Mouse (Mus musculus) brain, embryonic 18.5 days (tissue): ENCODE results near the gene Nop10.
"Not testable (repeated sequence)": the region's sequence is repeated elsewhere in the genome, so short reads cannot be mapped to it uniquely, and the experiment has no call there.

ENCODE experiments used
- DNase-seq: peaks from one replicate; pipeline ENCODE4 v3.0.0-alpha.2; 2012; ENCODE audit warnings: low read depth, low spot score

Nop10 gene

DNA sequence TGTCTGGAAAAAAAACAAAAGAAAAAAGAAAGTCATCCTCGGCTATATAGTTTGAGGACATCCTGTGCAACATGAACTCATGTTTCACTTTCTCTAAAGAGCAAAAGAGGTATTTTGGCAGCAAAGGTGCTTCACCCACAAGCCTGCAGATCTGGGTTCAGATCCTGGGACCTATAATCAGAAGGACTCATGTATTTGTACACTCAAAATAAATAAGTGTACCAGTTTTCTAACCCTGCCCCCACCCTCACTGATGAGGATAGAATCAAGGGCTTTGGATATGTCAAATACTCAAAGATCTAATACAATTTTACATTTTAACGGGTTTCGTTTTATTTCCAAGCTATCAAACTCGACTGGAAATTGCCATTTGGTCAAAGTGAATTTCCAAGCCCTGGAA is 2.6 kb downstream of the Nop10 start:
- no peak for DNase-seq

DNA sequence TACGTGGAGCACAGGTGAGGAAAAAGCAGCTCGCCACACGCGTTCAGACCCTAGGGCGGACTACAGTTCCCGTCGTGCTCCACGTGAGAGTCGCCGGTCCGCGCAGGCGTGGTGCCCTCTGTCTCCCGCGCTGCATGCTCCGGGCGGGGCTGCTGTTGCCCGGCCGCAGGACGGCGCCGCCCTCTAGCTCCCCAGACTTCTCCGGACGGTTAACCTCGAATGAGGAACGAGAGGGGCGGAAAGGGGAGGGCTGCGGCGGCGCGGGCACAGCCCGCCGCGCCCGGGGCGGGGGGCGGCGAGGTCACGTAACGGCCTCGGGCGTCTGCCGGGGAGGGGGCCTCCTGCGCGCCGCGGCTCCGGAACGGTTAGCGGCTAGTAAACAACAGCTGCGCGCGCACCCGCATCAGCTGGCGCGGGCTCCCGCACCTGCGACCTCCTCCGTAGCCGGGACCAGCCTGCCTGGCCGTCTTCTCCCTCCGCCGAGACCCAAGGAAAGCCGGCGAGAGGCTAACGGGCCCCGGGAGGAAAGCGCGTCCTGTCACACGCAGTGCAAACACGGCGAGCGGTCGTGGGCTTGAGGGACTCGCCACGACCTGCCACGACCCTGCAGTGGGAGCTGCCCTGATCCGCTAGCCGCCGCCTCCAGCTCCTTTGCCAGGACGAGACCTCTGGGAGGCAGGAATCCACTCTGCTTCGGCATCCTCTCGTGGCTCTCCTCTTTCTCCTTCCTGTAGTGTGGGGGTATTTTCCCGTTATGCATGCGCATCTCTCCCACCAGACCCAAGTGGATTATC is 3.9 kb downstream of the Nop10 start, which contains the start of gene Slc12a6:
Gene Slc12a6 (plus strand): TSS at position 378 of the 794 bp plus-strand sequence.
- peak; percentile 71 for DNase-seq

DNA sequence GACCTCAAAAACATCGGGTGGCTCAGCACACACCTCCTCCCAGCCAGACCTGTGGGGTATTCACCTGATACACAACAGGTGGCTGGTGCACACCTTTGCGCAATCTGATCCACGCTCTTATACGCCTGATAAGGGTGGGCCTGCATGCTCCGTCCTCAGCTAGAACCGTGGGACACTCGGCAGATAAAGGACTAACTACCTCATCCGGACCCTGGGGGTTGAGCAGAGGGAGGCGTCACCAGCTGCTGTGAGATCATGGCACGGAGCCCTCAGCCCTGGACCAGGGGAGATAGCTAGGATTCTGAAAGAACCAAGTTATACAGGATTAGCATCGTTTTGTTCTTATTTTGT is 4.5 kb downstream of the Nop10 start, which contains the start of gene Gm21985:
Gene Gm21985 (plus strand): TSS at position 73 of the 351 bp plus-strand sequence.
- no peak for DNase-seq

DNA sequence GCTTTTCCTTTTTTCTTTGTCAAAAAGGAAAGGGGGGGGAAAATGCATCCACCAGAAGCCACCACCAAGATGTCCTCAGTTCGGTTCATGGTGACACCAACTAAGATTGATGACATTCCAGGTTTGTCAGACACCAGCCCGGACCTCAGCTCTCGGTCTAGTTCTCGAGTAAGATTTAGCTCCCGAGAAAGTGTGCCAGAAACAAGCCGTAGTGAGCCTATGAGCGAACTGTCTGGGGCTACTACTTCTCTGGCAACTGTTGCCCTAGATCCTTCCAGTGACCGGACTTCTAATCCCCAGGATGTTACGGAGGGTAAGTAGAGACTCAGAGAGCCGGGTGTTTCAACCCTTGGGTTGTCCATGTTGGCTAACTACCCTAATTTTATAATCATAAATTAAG is 5.1 kb downstream of the Nop10 start:
- DNase-seq: no peak

DNA sequence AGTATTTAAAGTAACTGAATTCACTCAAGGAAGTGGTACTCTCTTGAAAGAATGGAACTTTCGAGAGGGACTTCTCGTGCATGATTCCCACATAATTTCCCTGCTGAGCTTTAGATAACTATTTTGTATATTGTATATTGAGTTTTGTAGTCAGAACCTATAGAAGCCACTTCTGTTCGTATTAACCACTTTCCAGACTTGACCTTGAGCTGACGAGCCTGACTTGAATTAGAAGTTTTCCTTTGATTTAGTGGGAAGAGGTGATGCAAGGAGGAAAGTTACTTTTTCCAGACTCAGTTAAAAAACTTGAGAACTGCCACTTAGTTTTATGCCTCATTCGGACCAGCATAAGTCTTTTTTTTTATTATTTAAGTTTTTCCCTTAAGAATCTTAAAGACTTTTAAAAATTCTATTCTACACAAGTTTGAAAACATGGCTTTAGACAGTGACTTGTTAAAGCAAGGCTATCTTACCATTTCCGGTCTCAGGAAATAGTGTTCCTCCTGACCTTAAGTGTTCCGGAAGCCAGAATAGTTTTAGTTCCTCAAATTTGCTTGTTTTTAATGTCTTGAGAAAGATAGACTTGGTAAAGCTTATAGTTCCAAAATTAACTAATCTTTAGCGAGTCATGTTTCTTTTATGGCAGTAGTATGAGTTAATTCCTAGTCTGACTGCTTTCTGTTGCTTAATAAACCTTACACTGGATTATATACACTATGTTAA is 6.0 kb downstream of the Nop10 start:
- no peak for DNase-seq

DNA sequence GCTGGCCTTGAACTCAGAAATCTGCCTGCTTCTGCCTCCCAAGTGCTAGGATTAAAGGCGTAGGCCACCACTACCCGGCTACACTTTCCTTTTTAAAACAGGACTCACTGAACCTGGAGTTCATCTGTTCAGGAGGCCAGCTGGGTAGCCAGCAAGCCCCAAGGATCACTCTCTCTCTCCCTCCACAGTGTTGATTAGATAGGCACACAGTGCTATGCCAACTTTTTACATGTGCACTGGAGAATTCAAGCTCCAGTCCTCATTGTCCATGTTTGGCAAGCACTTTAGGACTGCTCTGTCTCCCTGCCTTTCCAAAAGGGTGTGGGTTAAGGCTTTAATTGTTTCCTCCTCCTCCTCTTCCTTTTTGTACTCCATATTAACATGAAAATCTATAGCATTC is 8.3 kb downstream of the Nop10 start:
- no peak for DNase-seq

DNA sequence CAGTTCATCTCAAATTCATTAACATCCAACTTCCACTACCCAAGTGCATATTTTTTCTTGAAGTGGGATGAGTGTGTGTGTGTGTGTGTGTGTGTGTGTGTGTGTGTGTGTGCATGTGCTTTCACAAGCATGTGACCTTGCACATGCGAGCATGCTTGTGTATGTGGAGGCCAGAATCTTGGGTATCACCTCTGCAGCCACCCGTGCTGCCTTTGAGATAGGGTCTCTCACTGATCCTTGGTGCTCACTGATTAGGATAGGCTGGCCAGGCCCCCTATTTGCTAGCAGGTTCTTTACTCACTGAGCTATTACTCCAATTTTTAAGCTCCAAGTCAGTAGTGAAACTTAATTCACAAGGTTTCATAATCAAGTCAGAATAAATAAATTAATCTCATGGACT is 11.2 kb downstream of the Nop10 start:
- no peak for DNase-seq

DNA sequence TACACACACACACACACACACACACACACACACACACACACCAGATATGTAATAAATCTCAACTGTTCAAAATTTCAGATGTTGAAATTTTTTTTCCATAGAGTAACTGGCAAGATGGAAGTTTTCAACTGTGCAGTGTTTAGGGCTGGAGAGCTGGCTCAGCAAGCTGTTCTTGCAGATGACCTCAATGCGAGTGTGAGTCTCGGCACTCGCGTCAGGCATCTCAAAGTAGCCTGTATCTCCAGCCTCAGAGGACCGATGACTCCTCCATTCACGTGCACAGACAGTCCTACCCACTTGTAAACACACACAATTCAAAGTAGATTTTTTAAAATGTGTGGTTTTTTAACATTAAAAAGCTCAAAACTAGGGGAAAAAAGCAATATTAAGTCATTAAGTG is 11.7 kb downstream of the Nop10 start:
- DNase-seq: no peak

DNA sequence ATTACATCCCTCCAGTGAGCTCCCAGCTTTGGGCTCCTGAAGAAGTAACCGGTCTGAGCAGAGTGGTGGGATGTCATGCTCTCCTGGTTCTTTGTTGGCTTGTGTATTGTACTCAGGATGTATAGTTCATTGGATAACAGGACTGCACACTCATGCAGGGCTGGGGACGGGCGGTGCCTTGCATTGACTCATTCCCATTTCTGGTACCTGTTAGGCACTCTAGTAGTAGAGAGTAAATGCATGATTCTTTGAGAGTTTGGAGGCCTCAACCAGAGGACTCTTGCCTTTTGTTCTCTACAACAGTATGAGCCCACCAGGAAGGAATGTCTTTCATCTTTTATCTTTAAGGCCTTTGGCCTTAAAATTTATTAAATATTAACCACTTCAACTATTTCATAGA is 15.1 kb downstream of the Nop10 start:
- DNase-seq: no peak

DNA sequence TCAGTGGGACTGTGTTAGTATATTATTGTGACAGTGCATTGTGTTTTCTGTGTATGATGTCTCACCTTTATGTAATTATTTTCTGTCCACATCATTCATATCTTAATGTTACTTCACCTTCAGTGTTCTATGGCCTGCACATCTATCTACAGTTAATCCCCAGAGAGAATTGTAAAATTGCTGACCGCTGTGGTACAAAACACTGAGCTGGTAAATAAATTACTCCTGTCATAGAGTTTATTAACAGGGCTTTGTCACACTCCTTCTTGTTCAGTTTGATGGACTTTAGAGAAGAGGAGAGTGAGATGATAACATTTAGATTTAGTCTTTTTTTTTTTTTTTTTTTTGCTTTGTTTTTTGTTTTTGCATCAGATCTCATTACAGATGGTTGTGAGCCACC is 21.1 kb downstream of the Nop10 start:
- DNase-seq: no peak

DNA sequence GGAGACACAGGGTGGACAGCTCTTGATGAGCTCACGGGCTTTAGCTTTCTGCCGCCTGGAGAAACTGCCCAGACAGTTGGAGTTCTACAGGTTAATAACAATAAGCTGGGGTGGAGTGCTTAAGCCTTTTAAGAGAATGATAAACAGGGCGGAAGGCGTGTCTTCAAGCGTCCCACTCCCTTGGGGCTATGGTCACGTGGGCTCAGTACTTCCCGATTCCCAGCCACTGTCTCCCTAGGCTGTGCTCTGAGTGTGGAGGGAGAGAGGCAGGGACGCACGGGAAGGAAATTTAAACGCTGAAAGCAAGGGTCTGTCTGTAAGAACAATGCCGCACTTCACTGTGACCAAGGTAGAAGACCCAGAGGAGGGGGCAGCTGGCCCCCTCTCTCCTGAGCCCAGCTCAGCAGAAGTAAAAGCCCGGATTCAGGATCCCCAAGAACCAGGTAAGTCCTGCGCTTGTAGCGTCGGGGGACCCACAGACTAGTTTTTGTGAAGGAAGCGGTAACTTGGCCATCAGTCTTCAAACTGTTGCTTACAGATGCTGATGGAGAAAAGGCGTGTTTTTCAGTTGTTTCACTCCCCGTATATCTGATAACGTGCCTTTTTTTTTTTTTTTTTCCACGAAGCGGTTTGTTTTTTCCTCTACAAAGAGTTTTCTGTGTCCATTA is 22.8 kb downstream of the Nop10 start:
- no peak for DNase-seq

DNA sequence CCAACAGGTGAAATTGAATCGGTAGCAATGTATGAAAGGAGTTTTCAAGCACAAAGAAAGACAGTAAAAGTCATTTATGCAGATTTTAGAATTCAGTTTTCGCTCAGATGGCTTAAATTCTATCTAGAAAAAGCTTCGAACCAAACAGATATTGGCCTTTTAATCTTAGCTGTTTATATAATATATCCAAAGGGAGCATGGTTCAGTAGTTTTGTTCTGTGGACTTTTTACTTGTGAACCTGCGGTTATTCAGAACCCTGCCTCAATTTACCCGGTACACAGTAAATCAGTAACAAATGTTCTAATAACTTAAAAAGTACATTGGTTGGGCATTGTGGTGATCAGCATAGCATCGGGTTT is 23.3 kb downstream of the Nop10 start:
- no peak for DNase-seq

DNA sequence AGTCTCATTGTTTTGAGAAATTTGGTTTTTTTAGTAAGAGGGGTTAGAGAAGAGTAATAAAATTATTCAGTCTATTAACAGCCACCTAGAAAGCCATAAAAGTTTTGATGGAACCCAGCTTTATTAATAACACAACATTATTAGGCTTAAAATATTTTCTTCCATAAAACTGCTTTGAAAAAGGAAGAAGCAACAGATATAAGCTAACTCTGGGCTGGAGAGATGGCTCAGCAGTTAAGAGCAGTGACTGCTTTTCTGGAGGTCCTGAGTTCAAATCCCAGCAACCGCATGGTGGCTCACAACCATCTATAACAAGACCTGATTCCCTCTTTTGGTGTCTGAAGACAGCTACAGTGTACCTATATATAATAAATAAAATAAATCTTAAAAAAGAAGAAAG is 24.3 kb downstream of the Nop10 start:
- not testable (repeated sequence) for DNase-seq

DNA sequence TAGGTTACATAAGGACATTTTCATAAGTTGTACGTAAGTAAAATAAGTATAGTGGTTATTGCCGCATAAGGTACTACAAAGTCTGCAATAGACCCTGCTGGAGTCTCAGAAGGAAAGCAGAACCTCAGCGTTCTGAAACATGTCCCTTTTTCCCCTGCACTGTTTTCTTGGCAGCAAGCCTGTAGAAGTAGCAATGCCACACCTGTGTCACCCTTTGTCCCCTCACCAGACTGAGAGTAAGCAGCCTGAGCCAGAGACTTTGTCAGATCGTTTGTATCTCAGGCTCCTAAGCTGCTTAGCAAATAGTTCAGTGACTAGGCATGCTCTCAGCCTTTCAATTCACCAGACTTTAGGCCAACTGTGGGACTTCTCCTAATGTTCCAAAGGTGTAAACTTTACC is 25.3 kb downstream of the Nop10 start:
- no peak for DNase-seq

DNA sequence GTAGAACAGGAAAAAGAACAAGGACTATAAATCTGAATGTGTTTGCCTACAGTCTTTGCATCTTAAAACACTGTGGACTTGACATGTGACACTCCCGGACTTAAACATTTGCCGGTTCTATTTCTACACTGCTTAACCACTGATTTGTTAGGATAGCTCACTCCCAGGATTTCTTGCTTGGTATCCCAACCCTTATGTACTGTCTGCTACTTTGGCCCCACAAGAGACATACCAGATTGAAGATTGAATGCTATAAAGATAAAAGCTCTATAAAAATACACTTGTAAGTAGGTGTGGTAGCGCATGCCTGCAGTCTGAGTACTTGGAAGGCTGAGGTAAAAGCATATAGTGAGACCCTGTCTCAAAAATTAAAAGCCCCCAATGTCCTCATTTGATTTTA is 27.8 kb downstream of the Nop10 start:
- DNase-seq: no peak

DNA sequence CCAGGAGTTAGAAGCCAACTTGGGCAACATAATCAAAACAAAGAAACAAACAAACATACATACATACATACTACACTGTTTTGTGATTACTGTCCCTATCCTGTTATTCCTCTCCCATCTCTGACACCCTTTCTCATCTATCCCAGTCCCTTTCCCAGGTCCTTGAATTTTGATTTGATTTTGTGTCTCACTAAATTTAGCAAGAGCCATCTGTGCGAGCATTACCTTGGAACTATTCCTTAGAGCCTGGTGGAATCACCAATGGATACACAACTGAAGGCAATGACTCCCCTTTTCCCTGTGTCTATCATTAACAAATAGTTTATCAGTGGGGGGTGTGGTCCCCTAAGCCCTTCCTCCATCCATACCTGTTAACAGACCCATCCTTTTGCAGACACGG is 31.1 kb downstream of the Nop10 start:
- no peak for DNase-seq

DNA sequence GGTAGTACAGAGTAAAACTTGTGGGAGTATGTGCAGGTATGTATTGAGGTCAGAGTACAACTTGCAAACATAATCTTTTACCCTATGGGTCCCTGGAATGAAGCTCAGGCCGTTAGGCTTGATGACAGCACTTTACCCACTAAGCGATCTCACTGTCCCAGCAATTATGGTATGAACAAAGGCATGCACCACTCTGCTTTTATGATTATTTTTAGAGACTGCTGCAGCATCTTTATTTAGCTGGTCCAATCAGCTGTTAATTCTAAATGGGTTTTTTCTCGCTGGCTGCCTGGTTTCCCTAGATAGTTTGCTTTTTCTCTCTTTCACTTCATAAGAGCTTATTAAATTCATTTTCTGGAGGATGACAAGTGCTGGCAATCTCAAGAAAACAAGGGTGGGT is 34.5 kb downstream of the Nop10 start:
- DNase-seq: peak; percentile 12

DNA sequence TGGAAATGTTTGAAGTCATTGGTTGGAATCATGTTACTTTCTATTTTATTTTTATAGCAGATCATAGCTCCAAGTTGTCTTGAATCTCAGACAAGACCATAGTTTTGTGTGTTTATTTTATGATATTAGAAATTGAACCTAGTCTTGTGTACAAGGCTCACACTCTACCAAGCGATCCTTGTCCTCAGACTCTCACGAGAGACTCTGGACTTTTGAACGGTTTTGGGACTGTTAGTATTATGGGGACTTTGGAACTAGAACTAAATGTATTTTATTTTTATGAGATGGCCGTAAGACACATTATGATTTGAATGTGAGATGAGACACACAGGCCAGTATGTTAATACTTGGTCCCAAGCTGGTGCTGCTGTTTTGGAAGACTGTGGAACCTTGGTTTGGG is 36.5 kb downstream of the Nop10 start:
- DNase-seq: no peak

DNA sequence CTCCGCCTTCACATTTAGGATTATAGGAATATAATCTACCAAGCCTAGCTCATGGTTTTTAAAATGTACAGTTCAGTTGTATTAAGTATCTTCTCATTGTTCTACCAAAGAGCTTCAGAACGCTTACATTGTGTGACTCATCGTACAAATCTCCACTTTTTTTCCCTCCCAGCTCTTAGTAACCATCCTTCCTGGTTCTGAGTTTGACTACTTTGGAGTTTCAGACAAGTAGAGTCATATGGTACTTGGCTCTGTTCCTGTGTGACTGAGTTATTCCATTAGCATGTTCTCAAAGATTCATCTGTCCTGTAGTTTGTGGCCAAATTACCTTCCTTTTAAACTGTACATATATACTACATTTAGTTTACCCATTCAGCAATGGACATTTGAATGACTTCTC is 46.9 kb downstream of the Nop10 start:
- DNase-seq: no peak

DNA sequence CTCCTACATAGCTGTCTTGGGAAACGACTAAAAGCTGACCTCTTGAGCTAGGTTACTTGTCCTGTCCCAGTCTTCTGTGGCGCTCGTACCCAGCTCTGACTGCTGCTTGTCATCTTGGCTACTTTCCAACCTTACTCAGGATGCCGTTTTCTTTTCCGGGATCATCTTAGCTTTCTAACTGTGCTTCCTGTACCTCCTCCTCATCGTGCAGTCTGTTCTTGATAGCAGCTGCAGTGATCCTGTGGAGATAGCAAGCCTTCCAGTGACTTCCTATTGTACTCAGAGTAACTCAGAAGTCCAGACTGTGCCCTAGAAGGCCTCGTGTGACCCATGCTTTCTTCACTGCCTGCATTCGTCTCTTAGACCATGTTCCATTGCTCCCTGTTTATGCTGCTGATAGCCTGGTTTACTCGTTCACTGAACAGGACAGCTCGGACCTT is 47.5 kb downstream of the Nop10 start:
- DNase-seq: no peak
